Mouse (Mus musculus) small intestine, adult 2 months (tissue): ENCODE measurements around the gene Dst.

Experiments used
- CTCF ChIP-seq: fragments of 200-500 bp; IDR thresholded peaks from 2 replicates; pipeline ENCODE4 v1.5.1; 2012; ENCODE audit warnings: low read depth, mild to moderate bottlenecking, control low read depth, inconsistent platforms, low read length, moderate library complexity, mixed read lengths; ENCODE audit not compliant: insufficient replicate concordance, insufficient read length; ENCODE audit errors: extremely low read depth
- POLR2A ChIP-seq: fragments of 200-500 bp; IDR thresholded peaks from 2 replicates; pipeline ENCODE4 v1.6.1; 2012; ENCODE audit warnings: low read depth, mild to moderate bottlenecking, control low read depth, inconsistent platforms, low read length, moderate library complexity

DNA sequence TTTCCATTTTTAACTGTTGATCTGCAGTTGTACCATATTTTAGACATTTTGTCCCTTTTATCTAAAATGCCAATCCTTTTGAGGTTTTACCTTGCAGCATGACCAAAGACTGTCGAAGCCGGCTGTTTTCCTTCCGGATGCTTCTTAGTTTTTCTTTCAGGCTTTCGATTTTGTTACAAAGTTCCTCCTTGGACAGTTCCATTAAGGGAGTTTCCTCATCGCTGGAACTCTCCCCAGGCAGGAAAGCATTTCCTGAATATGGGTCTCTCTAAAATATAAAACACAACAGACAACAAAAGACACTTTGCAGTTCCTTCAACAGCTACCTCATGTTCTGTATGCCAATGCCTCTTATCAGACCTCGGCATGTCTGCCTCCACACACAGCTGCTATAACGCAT, 29.9 kb upstream of the Dst start:
- no peak for TF ChIP-seq POLR2A
- no peak for TF ChIP-seq CTCF
